Mouse (Mus musculus) CD4-positive, CD25-positive, alpha-beta regulatory T cell, adult 2 months (primary cell): ENCODE data around the gene Atg4d.
"Not testable (repeated sequence)": the region's sequence is repeated elsewhere in the genome, so short reads cannot be mapped to it uniquely, and the experiment has no call there.

Experiments
- DNase-seq: peaks from one replicate; pipeline ENCODE4 v3.0.0-alpha.2; 2012; ENCODE audit warnings: low read depth, low spot score

Atg4d gene

DNA sequence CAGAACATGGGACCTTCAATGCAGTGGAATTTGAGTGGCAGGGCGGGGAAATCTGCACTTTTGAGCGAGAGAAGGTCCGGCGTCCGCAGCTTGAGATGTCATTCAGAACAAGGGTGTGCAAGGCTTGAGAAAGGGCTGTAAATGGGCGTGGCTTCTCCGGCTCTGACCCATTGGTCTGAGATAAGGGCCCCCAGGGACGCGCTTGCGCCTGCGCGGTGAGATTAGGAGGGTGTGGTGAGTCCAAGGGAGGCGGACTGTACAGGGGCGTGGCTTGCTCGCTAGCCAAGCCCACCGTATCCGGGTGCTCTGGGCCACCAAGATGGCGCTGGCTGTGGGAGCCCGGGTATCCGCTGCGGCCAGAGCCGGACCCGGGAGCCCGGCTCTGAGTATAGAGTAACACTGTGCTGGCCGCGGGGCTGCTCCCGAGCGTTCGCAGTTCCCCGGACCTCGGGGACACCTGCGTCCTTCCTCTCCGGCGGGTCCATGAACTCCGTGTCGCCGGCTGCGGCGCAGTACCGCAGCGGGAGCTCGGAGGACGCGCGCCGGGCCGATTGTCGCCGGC is at the start of gene Atg4d:
Gene Atg4d, plus strand, starts transcription at position 294 of the 562 bp plus-strand sequence.
- peak; percentile 95 for DNase-seq

- DNase-seq, result no peak
Measured at GRCm38 (mm10) chr9:21216050-21216841, 48.8 kb upstream of the Atg4d start.

- peak; percentile 61 for DNase-seq
Measured at GRCm38 (mm10) chr9:21219820-21220219, 45.3 kb upstream of the Atg4d start.

DNA sequence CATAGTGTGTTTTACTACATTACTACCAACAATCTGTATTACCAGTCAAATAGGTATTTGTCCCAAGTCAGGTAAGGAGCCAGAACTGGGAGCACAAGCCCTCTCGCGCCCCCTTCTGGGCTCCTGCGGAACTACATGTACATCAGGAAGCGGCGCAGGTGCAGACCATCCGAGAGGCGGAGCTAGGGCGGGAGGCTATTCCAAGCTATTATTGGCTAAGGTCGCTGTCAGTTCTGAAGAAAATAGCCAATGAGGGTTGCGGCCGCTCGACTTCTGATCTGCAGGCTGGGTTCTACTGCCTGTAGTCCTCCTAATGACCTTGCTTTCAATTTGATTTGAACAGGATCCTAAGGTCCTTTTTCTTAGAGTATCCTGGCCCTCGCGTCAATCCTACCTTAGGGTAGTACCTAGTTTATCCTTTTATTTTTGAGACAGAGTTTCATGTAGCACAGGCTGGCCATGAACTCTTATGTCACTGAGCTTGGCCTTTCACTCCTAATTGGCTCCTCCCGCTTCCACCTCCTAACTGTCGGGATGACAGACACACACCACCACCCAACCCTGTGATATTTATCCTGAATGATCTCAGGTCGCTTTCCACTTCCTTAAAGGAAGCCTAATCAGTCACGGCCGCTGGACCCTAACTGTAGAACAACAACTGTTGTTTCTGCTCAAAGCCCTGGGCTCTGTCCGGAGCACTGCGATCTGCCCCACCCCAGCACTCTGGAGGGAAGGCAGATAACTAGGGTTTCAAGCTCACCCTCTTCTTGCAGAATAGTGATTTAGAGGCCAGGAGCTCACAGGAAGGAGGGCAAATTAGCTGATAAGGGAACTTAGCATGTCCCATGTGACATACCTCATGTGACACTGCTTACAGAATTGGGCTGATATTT is 44.4 kb upstream of the Atg4d start:
- peak; percentile 95 for DNase-seq

DNA sequence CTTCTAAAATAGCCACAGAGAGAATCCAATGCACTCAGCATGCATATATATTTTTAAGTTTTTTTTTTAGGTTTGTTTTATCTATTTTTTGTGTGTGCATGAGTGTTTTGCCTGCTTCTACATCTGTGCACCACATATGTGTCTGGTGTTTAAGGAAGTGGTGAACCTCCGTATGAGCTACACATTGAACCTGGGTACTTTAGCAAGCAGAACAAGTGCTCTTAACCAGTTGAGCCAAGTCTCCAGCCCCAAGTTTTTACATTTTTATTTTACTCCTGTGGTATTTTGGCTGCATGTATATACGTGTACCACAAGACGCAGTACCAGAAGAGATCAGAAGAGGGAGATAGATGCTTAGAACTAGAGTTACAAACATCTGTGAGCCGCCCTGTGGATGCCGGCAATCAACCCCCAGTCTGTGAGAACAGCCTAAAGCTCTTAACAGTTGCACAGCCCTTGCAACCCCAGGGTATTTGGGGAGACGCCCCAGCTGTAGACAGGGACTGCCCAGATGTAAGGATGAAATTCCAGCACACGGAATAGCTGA is 43.6 kb upstream of the Atg4d start:
- DNase-seq, result peak; percentile 92

- not testable (repeated sequence) for DNase-seq
Measured at GRCm38 (mm10) chr9:21223490-21223889, 41.6 kb upstream of the Atg4d start.

- DNase-seq, result no peak
Measured at GRCm38 (mm10) chr9:21223906-21224305, 41.2 kb upstream of the Atg4d start.

GRCm38 (mm10) chr9:21224576-21225414 is 40.3 kb upstream of the Atg4d start:
- peak; percentile 55 for DNase-seq

GRCm38 (mm10) chr9:21225415-21225758 is 39.7 kb upstream of the Atg4d start:
- no peak for DNase-seq

- DNase-seq, result no peak
Measured at GRCm38 (mm10) chr9:21227342-21227741, 37.8 kb upstream of the Atg4d start.

DNA sequence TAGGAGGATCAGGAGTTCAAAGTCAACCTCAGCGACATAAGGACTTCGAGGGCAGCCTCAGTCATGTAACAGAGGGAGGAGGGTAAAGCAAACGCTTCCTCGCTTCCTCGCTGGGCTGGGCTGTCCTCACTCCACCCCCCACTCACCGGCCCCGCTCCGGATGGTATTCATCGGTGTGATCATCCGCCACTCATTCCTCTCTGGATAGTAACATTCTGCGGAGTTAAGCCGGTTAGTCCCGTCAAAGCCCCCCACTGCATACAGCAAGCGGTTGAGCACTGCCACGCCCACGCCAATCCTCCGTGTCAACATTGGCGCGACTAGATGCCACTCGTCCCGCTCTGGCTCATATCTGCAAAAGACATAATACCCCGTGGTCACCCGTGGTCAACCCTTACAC is 33.5 kb upstream of the Atg4d start:
- no peak for DNase-seq

DNA sequence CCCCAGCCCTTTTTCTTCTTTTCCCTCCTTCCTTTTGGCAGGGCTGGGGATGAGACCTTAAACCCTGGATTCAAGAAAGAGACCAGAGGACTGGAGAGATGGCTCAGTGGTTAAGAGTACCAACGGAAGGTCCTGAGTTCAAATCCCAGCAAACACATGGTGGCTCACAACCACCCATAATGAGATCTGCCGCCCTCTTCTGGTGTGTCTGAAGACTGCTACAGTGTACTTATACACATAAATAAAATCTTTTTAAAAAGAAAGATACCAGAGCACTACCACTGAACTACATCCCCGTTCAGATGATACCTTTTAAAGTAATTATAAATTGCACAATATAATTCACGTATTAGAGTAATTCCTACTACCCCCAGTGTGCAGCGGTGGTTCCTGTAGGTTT is 32.2 kb upstream of the Atg4d start:
- no peak for DNase-seq

DNA sequence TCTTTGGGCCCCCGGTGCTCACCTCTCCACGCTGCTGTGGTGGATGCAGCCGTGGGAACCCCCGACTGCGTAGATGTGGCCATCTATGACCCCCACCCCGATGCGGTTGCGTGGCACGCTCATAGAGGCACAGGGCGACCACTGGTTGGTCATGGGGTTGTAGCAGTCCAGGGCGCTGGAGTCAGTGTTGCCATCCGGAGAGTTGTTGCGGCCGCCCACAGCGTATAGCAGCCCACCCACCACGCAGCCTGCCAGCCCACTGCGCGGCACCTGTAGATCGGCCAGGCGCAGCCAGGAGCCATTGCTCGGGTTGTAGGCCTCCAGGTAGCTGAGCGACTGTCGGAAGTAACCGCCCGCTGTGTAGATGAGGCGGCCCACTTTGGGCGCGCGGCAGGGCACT is 31.7 kb upstream of the Atg4d start:
- DNase-seq, result no peak

GRCm38 (mm10) chr9:21233805-21234204 is 31.3 kb upstream of the Atg4d start:
- DNase-seq, result no peak

- peak; percentile 69 for DNase-seq
Measured at GRCm38 (mm10) chr9:21235341-21235740, 29.8 kb upstream of the Atg4d start.

- no peak for DNase-seq
Measured at GRCm38 (mm10) chr9:21236991-21237367, 28.1 kb upstream of the Atg4d start.

DNA sequence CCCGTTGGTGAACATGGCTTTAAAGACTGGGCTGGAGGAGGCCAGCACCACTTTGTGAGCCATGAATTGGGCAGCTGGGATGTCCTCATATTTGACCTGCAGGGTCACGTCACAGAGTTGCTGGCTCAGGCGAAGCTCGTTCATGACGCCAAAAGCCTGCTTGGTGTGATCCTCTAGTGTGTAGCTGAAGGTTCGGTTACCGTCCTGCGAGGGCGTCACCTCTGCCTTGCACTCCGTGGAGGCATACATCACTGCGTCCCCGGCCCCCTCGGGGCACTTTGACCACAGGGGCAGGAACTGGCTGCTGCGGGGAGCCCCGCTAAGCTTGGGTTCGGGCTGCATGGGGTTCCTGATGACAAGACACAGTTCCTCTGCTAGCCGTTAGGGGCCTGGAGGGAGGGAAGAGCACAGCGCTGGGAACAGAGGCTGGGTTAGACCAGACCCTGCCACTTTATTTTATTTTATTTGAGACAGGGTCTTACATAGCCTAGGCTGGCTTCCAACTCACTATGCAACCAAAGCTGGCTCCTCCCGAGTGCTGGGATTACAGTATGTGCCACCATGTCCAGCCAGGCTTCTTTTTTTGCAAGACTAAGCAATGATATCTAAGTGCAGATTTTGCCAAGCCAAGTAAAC is 27.6 kb upstream of the Atg4d start:
- peak; percentile 58 for DNase-seq

DNA sequence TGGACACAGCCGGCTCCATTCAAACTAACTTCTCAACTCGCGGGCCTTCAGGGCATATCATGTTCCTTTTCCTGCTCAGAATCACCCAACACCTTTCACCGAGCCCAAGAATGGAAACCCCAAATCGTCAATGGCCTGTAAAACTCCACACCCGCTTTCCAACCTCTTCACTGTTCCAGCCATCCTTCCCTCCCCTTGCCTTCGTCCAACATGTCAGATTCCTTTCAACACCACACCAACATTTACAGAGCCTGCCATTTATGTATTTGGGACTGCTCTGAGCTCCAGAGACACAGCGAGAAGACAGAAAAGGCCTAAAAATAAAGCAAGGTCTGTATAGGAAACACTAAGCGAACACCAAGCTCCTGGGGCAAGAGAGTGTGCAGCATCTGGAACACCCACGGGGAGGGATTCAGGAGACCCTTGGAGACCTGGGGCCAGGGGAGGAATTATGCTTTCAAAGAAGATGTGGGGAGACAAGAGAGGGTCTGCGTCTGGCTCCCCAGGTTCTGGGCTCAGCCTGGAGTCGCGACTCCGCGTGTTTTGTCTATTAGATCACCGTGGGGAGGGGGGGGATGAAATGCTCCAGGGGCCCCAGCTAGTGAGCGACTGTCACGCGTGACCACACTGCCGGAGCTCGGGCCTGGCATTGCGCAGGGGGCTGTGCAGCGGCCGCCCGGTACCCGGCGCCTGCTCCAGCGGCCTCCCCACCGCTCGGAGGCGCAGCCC is 26.9 kb upstream of the Atg4d start:
- no peak for DNase-seq

DNA sequence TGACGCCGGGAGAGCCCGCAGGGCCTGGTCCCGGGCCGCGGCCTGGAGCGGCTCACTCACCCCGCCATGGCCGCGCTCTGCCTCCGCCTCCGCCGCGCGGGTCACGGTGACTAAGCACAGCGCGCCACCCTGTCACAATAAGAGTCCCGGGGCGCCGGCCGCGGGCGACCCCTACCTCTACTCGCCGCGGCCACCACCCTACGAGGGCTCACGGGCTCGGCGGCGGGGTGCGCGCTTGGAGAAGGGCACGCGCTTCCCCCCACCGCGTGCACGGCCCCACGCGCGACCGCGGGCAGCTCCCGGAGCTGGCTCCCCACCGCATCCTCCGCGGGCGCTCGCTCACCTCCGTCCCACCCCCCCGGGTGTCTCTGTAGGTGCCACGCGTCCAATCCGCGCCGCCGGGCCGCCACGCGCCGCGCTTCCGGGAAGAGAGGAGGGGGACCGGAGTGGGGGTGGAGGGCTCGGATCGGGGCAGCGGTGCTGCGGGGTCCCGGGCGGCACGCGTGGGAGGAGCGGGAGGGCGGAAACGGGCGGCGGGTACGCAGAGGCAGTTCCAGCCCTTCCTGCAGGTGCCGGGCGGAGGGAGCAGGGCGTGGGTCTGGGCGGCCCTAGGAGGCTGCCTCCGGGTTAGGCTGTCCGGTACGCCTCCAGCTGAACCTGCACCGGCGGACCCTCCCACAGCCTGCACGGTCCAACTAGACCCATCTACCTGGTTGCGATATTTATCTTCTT is 26.2 kb upstream of the Atg4d start, which contains the start of gene Keap1:
Gene Keap1, minus strand, starts transcription at position 629 of the 732 bp plus-strand sequence.
- peak; percentile 86 for DNase-seq
